Mouse (Mus musculus): ENCODE data around the gene Gm10139.
"Not testable (repeated sequence)": the region's sequence is repeated elsewhere in the genome, so short reads cannot be mapped to it uniquely, and the experiment has no call there.

Gm10139 gene

GRCm38 (mm10) chr13:65512378-65512777 is at the start of gene Gm10139:
Gene Gm10139, plus strand, starts transcription at chr13:65512678.
- not testable (repeated sequence) for ATAC-seq (ENCODE audit: low TSS enrichment)

GRCm38 (mm10) chr13:65557636-65558035 is 45.2 kb downstream of the Gm10139 start:
- ATAC-seq (ENCODE audit: low TSS enrichment): not testable (repeated sequence)

Data from frontal cortex, adult (tissue).